In genomic region chr15:79927637-79928122, GRCm38 (mm10) we compare ENCODE assay signal across 8 mouse cellular contexts. TPM values are rescaled to one million over a fixed set of nuclear protein-coding genes. Genes with fewer than 3 reads are reported as not detected.
DNase-seq lines count a peak whose midpoint lies in the region; ATAC-seq and TF ChIP-seq lines count a peak whose summit lies in the region.

No protein-coding gene starts in this region.

- WGBS in embryonic facial prominence, embryonic 14.5 days = under 1% methylated on average over 29 of the region's 29 CpGs
- WGBS in heart, adult 2 months = under 1% methylated on average over 29 of the region's 29 CpGs
- under 1% methylated on average over 29 of the region's 29 CpGs for WGBS in limb, embryonic 12.5 days
- under 1% methylated on average over 29 of the region's 29 CpGs for WGBS in midbrain, embryonic 14.5 days

- H3K9me3 ChIP-seq in embryonic facial prominence, embryonic 14.5 days (ENCODE audit: control insufficient read depth, low read length) = no peaks in the 10 kb centered on the region
- no peaks in the 10 kb centered on the region for H3K9me3 ChIP-seq in limb, embryonic 12.5 days
- H3K9me3 ChIP-seq in midbrain, embryonic 14.5 days (ENCODE audit: control insufficient read depth, low read length) = no peaks in the 10 kb centered on the region

- no peaks in the 10 kb centered on the region for H3K79me2 ChIP-seq in heart, adult 2 months (replicated peaks; ENCODE audit: control insufficient read depth, insufficient read depth, low read length)

- peak; percentile 96 for TF ChIP-seq POLR2A in heart, adult 2 months (IDR thresholded peaks at IDR 0.05; ENCODE audit: insufficient read depth, low read depth, low read length)

- H3K4me3 ChIP-seq in embryonic facial prominence, embryonic 14.5 days (ENCODE audit: low read depth, low read length) = peak overlapping the region; percentile 51
- H3K4me3 ChIP-seq in heart, adult 2 months = peak overlapping the region; percentile 74
- peak overlapping the region; percentile 58 for H3K4me3 ChIP-seq in limb, embryonic 12.5 days (replicated peaks)
- peak overlapping the region; percentile 48 for H3K4me3 ChIP-seq in midbrain, embryonic 14.5 days (replicated peaks; ENCODE audit: low read depth, low read length)

- H3K4me1 ChIP-seq in embryonic facial prominence, embryonic 14.5 days (ENCODE audit: control insufficient read depth, insufficient read depth, low read length) = peaks cover 6% of the 10 kb centered on the region; the same call in 1 of the 2 replicates
- H3K4me1 ChIP-seq in heart, adult 2 months (ENCODE audit: control insufficient read depth, insufficient read depth, low read length) = peaks cover 6% of the 10 kb centered on the region
- H3K4me1 ChIP-seq in limb, embryonic 12.5 days (replicated peaks) = peaks cover 12% of the 10 kb centered on the region; the same call in 1 of the 2 replicates
- peaks cover 11% of the 10 kb centered on the region for H3K4me1 ChIP-seq in midbrain, embryonic 14.5 days (ENCODE audit: control insufficient read depth, insufficient read depth, low read length)

- DNase-seq in 3T3-L1 (ENCODE audit: low read depth, low spot score) = peak; percentile 94
- DNase-seq in adrenal gland, postnatal 4 days (ENCODE audit: low spot score in 2 of 2) = peak; percentile 82 to 86
- DNase-seq in embryonic facial prominence, embryonic 14.5 days (ENCODE audit: low spot score) = peak; percentile 94
- DNase-seq in heart, adult 2 months = peak; percentile 96 to 97
- peak; percentile 96 to 97 for DNase-seq in kidney, adult 8-10 months
- peak; percentile 88 for DNase-seq in midbrain, embryonic 14.5 days
- peak; percentile 97 for DNase-seq in spleen, adult 12 weeks (ENCODE audit: low spot score)

- ATAC-seq in embryonic facial prominence, embryonic 14.5 days (ENCODE audit: low read depth) = peak; percentile 89
- ATAC-seq in limb, embryonic 12.5 days (ENCODE audit: insufficient number of reproducible peaks, insufficient read depth, low FRiP score, low TSS enrichment, low read depth) = peak; percentile 84
- peak; percentile 76 for ATAC-seq in midbrain, embryonic 14.5 days (ENCODE audit: low FRiP score, low TSS enrichment)

- peak overlapping the region; percentile 66 for H3K4me2 ChIP-seq in embryonic facial prominence, embryonic 14.5 days (ENCODE audit: low read depth, low read length)
- peak overlapping the region; percentile 76 for H3K4me2 ChIP-seq in limb, embryonic 12.5 days
- peak overlapping the region; percentile 75 for H3K4me2 ChIP-seq in midbrain, embryonic 14.5 days (ENCODE audit: low read length)

- H3K36me3 ChIP-seq in embryonic facial prominence, embryonic 14.5 days (ENCODE audit: control insufficient read depth, insufficient read depth, low read length) = no peaks in the 10 kb centered on the region
- H3K36me3 ChIP-seq in heart, adult 2 months (ENCODE audit: control insufficient read depth, insufficient read depth, low read length) = no peaks in the 10 kb centered on the region
- H3K36me3 ChIP-seq in limb, embryonic 12.5 days = no peaks in the 10 kb centered on the region
- H3K36me3 ChIP-seq in midbrain, embryonic 14.5 days (ENCODE audit: control insufficient read depth, insufficient read depth, low read length) = no peaks in the 10 kb centered on the region

- peak overlapping the region; percentile 63 for H3K9ac ChIP-seq in embryonic facial prominence, embryonic 14.5 days (ENCODE audit: low read depth, low read length)
- peak overlapping the region; percentile 96 for H3K9ac ChIP-seq in heart, adult 2 months (ENCODE audit: low read depth, low read length)
- peak overlapping the region; percentile 60 for H3K9ac ChIP-seq in limb, embryonic 12.5 days (replicated peaks)
- peak overlapping the region; percentile 57 for H3K9ac ChIP-seq in midbrain, embryonic 14.5 days (replicated peaks; ENCODE audit: low read length)

- H3K27ac ChIP-seq in embryonic facial prominence, embryonic 14.5 days (replicated peaks; ENCODE audit: low read depth, low read length) = peak overlapping the region; percentile 50
- H3K27ac ChIP-seq in heart, adult 2 months = peak overlapping the region; percentile 98
- peak overlapping the region; percentile 64 for H3K27ac ChIP-seq in limb, embryonic 12.5 days
- H3K27ac ChIP-seq in midbrain, embryonic 14.5 days (replicated peaks; ENCODE audit: low read depth, low read length) = no peak overlapping the region; the same call in 1 of the 2 replicates

- peak; percentile 59; the same call in 1 of the 2 replicates for TF ChIP-seq EP300 in heart, adult 2 months (IDR thresholded peaks at IDR 0.05; ENCODE audit: insufficient read depth, low read depth, low read length)

- intact Hi-C loops in heart, adult 2 months (cut with DNase I) = no loop called here

- no peak for TF ChIP-seq CTCF in heart, adult 2 months (IDR thresholded peaks at IDR 0.05)

- peaks cover 10% of the 10 kb centered on the region for H3K27me3 ChIP-seq in embryonic facial prominence, embryonic 14.5 days (replicated peaks; ENCODE audit: control insufficient read depth, insufficient read depth, low read length)
- no peaks in the 10 kb centered on the region for H3K27me3 ChIP-seq in heart, adult 2 months (ENCODE audit: control insufficient read depth, insufficient read depth, low read length)
- H3K27me3 ChIP-seq in limb, embryonic 12.5 days = peaks cover 38% of the 10 kb centered on the region
- no peaks in the 10 kb centered on the region for H3K27me3 ChIP-seq in midbrain, embryonic 14.5 days (ENCODE audit: control insufficient read depth, insufficient read depth, low read length)

RNA-seq across cellular contexts. Expression of gene Apobec3, which starts 36.2 kb away (rescaled TPM):
- total RNA-seq in adrenal gland, postnatal 4 days (2021) = 10 to 100 TPM; 28.4 to 33.4 TPM
- polyA plus RNA-seq in embryonic facial prominence, embryonic 14.5 days (2014; fragmentation: Nextera tagmentation; extraction: Ambion mirVana) = 16.1 and 17.3 TPM in 2 replicates
- 1 to 10 TPM; 6.8 to 7.1 TPM for total RNA-seq in heart, adult 2 months (2021)
- polyA plus RNA-seq in heart, adult 2 months (2012; rRNA removed) = 13.9 and 16.3 TPM in 2 replicates
- 11.0 and 11.8 TPM in 2 replicates for polyA plus RNA-seq in limb, embryonic 12.5 days (2016; fragmentation: Nextera tagmentation; extraction: Ambion mirVana)
- 0.92 and 5.0 TPM in 2 replicates for polyA plus RNA-seq in midbrain, embryonic 14.5 days (2014; fragmentation: Nextera tagmentation; extraction: Ambion mirVana)

RNA-seq across cellular contexts. Expression of gene Cbx7, which starts 43.2 kb away (rescaled TPM):
- 10 to 100 TPM; 15.4 to 18.4 TPM for total RNA-seq in adrenal gland, postnatal 4 days (2021)
- polyA plus RNA-seq in embryonic facial prominence, embryonic 14.5 days (2014; fragmentation: Nextera tagmentation; extraction: Ambion mirVana) = 1.5 and 1.8 TPM in 2 replicates
- total RNA-seq in heart, adult 2 months (2021) = 10 to 100 TPM; 18.9 to 21.7 TPM
- 21.4 and 31.6 TPM in 2 replicates for polyA plus RNA-seq in heart, adult 2 months (2012; rRNA removed)
- polyA plus RNA-seq in limb, embryonic 12.5 days (2016; fragmentation: Nextera tagmentation; extraction: Ambion mirVana) = 2.0 and 2.5 TPM in 2 replicates
- 4.4 TPM in 2 replicates for polyA plus RNA-seq in midbrain, embryonic 14.5 days (2014; fragmentation: Nextera tagmentation; extraction: Ambion mirVana)
